Mouse (Mus musculus) liver (tissue): ENCODE measurements around the gene Plekhm1.
A peak's percentile ranks its signal among the peaks of the same experiment; 100 is the strongest.

Source experiments
- DNase-seq: peaks from one replicate; pipeline ENCODE4 v3.0.0-alpha.2; 2020; ENCODE audit warnings: mixed read lengths

Gene Plekhm1

GRCm38 (mm10) chr11:103359841-103360641 lies 52.4 kb downstream of the Plekhm1 start:
- peak; percentile 80 for DNase-seq

GRCm38 (mm10) chr11:103359122-103359521 lies 53.4 kb downstream of the Plekhm1 start:
- DNase-seq: peak; percentile 69

GRCm38 (mm10) chr11:103358316-103358715 lies 54.2 kb downstream of the Plekhm1 start:
- no peak for DNase-seq

GRCm38 (mm10) chr11:103357710-103358109 lies 54.8 kb downstream of the Plekhm1 start:
- no peak for DNase-seq

- no peak for DNase-seq
Observed at GRCm38 (mm10) chr11:103356938-103357670, 55.4 kb downstream of the Plekhm1 start.

- no peak for DNase-seq
Observed at GRCm38 (mm10) chr11:103356032-103356571, 56.4 kb downstream of the Plekhm1 start.

- no peak for DNase-seq
Observed at GRCm38 (mm10) chr11:103355251-103355650, 57.2 kb downstream of the Plekhm1 start.

- DNase-seq: no peak
Observed at GRCm38 (mm10) chr11:103354033-103354432, 58.5 kb downstream of the Plekhm1 start.

GRCm38 (mm10) chr11:103352239-103352814 lies 60.2 kb downstream of the Plekhm1 start:
- DNase-seq: no peak

- no peak for DNase-seq
Observed at GRCm38 (mm10) chr11:103350711-103351315, 61.7 kb downstream of the Plekhm1 start.

GRCm38 (mm10) chr11:103349699-103350098 lies 62.8 kb downstream of the Plekhm1 start:
- no peak for DNase-seq

- no peak for DNase-seq
Observed at GRCm38 (mm10) chr11:103346657-103347056, 65.8 kb downstream of the Plekhm1 start.

GRCm38 (mm10) chr11:103346236-103346635 lies 66.3 kb downstream of the Plekhm1 start:
- no peak for DNase-seq

- DNase-seq: no peak
Observed at GRCm38 (mm10) chr11:103345408-103346091, 66.9 kb downstream of the Plekhm1 start.

GRCm38 (mm10) chr11:103344494-103345332 lies 67.8 kb downstream of the Plekhm1 start:
- DNase-seq: no peak

GRCm38 (mm10) chr11:103343881-103344280 lies 68.6 kb downstream of the Plekhm1 start:
- no peak for DNase-seq

- no peak for DNase-seq
Observed at GRCm38 (mm10) chr11:103343063-103343462, 69.4 kb downstream of the Plekhm1 start.

GRCm38 (mm10) chr11:103340677-103341076 lies 71.8 kb downstream of the Plekhm1 start:
- no peak for DNase-seq

GRCm38 (mm10) chr11:103340130-103340529 lies 72.4 kb downstream of the Plekhm1 start:
- DNase-seq: no peak

GRCm38 (mm10) chr11:103339414-103340119 lies 72.9 kb downstream of the Plekhm1 start:
- DNase-seq: peak; percentile 44

GRCm38 (mm10) chr11:103338671-103339070 lies 73.8 kb downstream of the Plekhm1 start:
- no peak for DNase-seq
